Mouse (Mus musculus) thymus, adult 2 months (tissue): ENCODE data around the gene Runx2. TPM values are rescaled to one million over a fixed set of nuclear protein-coding genes. Genes with fewer than 3 reads are reported as not detected.
A peak's percentile ranks its signal among the peaks of the same experiment; 100 is the strongest.

Source experiments
- DNase-seq: peaks from one replicate; pipeline ENCODE4 v3.0.0; 2021
- H3K27ac ChIP-seq: fragments of 200-500 bp; 2 replicates; pipeline ENCODE4 v1.5.1; 2012; ENCODE audit warnings: low read length, control low read depth; ENCODE audit not compliant: control insufficient read depth, insufficient read depth
- H3K27me3 ChIP-seq: fragments of 200-500 bp; 2 replicates; pipeline ENCODE4 v1.6.1; 2012; ENCODE audit warnings: mild to moderate bottlenecking, low read length, moderate library complexity, mixed read lengths; ENCODE audit not compliant: control insufficient read depth, insufficient read depth
- H3K36me3 ChIP-seq: fragments of 200-500 bp; 2 replicates; pipeline ENCODE4 v1.6.1; 2012; ENCODE audit warnings: mild to moderate bottlenecking, low read length, moderate library complexity; ENCODE audit not compliant: control insufficient read depth, insufficient read depth
- H3K4me1 ChIP-seq: fragments of 200-500 bp; replicated peaks from 2 replicates; pipeline ENCODE4 v1.6.1; 2012; ENCODE audit warnings: low read length; ENCODE audit not compliant: control insufficient read depth, insufficient read depth
- H3K4me3 ChIP-seq: fragments of 200-500 bp; 2 replicates; pipeline ENCODE4 v1.5.1; 2012; ENCODE audit warnings: mild to moderate bottlenecking, low read length, control low read depth, moderate library complexity; ENCODE audit not compliant: control insufficient read depth, insufficient read depth
- CTCF ChIP-seq: fragments of 200-500 bp; IDR thresholded peaks from 2 replicates; pipeline ENCODE4 v1.5.1; 2012; ENCODE audit warnings: mild to moderate bottlenecking, control low read depth, low read length, moderate library complexity, borderline replicate concordance; ENCODE audit not compliant: control insufficient read depth, poor library complexity, insufficient read depth; ENCODE audit errors: extremely low read depth
- POLR2A ChIP-seq: fragments of 200-500 bp; IDR thresholded peaks from 2 replicates; pipeline ENCODE4 v1.6.1; 2012; ENCODE audit warnings: mild to moderate bottlenecking, low read length, control low read depth, moderate library complexity; ENCODE audit not compliant: control insufficient read depth, poor library complexity, insufficient read depth; ENCODE audit errors: extremely low read depth
- WGBS: fragments of 180-500 bp; shearing (Covaris S2); methylation state at CpG from one replicate; pipeline ENCODE4 v1.1.7; 2018; 5-methylcytosine and 5-hydroxymethylcytosine counted together
- polyA plus RNA-seq: library from polyadenylated mRNA; depleted of rRNA; stranded (reverse); fragments of >200 nt; gene quantifications from 2 replicates; pipeline ENCODE4 v1.2.3, GENCODE M21; 2012

Runx2 gene
- polyA plus RNA-seq, 1 experiment: 6.7 TPM

GRCm38 (mm10) chr17:44672806-44673205 is 141.8 kb downstream of the Runx2 start:
- peak; percentile 55; the same call in 1 of the 2 replicates for TF ChIP-seq CTCF
- TF ChIP-seq POLR2A: no peak
- no peaks in the 10 kb centered on the region for H3K27me3 ChIP-seq
- peaks cover 11% of the 10 kb centered on the region for H3K4me1 ChIP-seq
- WGBS: 14% methylated on average over 7 of the region's 7 CpGs
- H3K4me3 ChIP-seq: no peak overlapping the region
- H3K36me3 ChIP-seq: no peaks in the 10 kb centered on the region
- H3K27ac ChIP-seq: no peak overlapping the region
- DNase-seq: peak; percentile 68

GRCm38 (mm10) chr17:44671946-44672692 is 142.5 kb downstream of the Runx2 start:
- H3K4me1 ChIP-seq: peaks cover 11% of the 10 kb centered on the region
- H3K27ac ChIP-seq: no peak overlapping the region
- H3K27me3 ChIP-seq: no peaks in the 10 kb centered on the region
- 28% methylated on average over 16 of the region's 16 CpGs for WGBS
- peak; percentile 30 for DNase-seq
- no peaks in the 10 kb centered on the region for H3K36me3 ChIP-seq
- TF ChIP-seq CTCF (no peak), POLR2A (no peak)
- no peak overlapping the region for H3K4me3 ChIP-seq

GRCm38 (mm10) chr17:44669985-44670384 is 144.6 kb downstream of the Runx2 start:
- H3K4me1 ChIP-seq: peaks cover 11% of the 10 kb centered on the region
- no peak overlapping the region for H3K4me3 ChIP-seq
- TF ChIP-seq POLR2A (no peak), CTCF (no peak)
- no peak overlapping the region for H3K27ac ChIP-seq
- 51% methylated on average over 11 of the region's 11 CpGs for WGBS
- H3K36me3 ChIP-seq: no peaks in the 10 kb centered on the region
- DNase-seq: no peak
- H3K27me3 ChIP-seq: no peaks in the 10 kb centered on the region

GRCm38 (mm10) chr17:44667346-44667745 is 147.3 kb downstream of the Runx2 start:
- no peak for TF ChIP-seq CTCF
- no peak for TF ChIP-seq POLR2A
- Histone ChIP-seq H3K27me3 (no peaks in the 10 kb centered on the region), H3K27ac (no peak overlapping the region), H3K4me3 (no peak overlapping the region), H3K36me3 (no peaks in the 10 kb centered on the region), H3K4me1 (peaks cover 3% of the 10 kb centered on the region)
- 76% methylated on average over 5 of the region's 5 CpGs for WGBS
- no peak for DNase-seq

GRCm38 (mm10) chr17:44663872-44664271 is 150.7 kb downstream of the Runx2 start:
- Histone ChIP-seq H3K27me3 (no peaks in the 10 kb centered on the region), H3K4me3 (no peak overlapping the region), H3K4me1 (peaks cover 12% of the 10 kb centered on the region), H3K36me3 (no peaks in the 10 kb centered on the region), H3K27ac (no peak overlapping the region)
- 74% methylated on average over 7 of the region's 7 CpGs for WGBS
- no peak for DNase-seq
- no peak for TF ChIP-seq POLR2A
- TF ChIP-seq CTCF: no peak

- no peak overlapping the region for H3K4me3 ChIP-seq
- TF ChIP-seq POLR2A: no peak
- TF ChIP-seq CTCF: no peak
- H3K27me3 ChIP-seq: no peaks in the 10 kb centered on the region
- H3K27ac ChIP-seq: no peak overlapping the region
- no peaks in the 10 kb centered on the region for H3K36me3 ChIP-seq
- DNase-seq: no peak
- 91% methylated on average over 1 of the region's 1 CpGs for WGBS
- peaks cover 12% of the 10 kb centered on the region for H3K4me1 ChIP-seq
These were observed 151.4 kb downstream of the Runx2 start for GRCm38 (mm10) chr17:44663208-44663607.

GRCm38 (mm10) chr17:44662080-44662706 is 152.4 kb downstream of the Runx2 start:
- Histone ChIP-seq H3K36me3 (no peaks in the 10 kb centered on the region), H3K27me3 (no peaks in the 10 kb centered on the region), H3K4me1 (peaks cover 12% of the 10 kb centered on the region), H3K27ac (no peak overlapping the region), H3K4me3 (no peak overlapping the region)
- no peak for TF ChIP-seq POLR2A
- no peak for TF ChIP-seq CTCF
- WGBS: 72% methylated on average over 6 of the region's 6 CpGs
- DNase-seq: peak; percentile 33
